Mouse (Mus musculus): Measurements from ENCODE around the gene Gm7168. TPM values are rescaled to one million over a fixed set of nuclear protein-coding genes. Genes with fewer than 3 reads are reported as not detected.
"Not testable (repeated sequence)": the region's sequence is repeated elsewhere in the genome, so short reads cannot be mapped to it uniquely, and the experiment has no call there.

The Gm7168 gene
- total RNA-seq, 2 experiments from 2014 or later = 0.18 TPM; not detected in 1

GRCm38 (mm10) chr17:13993425-13993824, 45.3 kb downstream of the Gm7168 start:
- not testable (repeated sequence) for DNase-seq

Other genes with a start within 250 kb of the Gm7168 start
- gene Afdn, start 187.8 kb upstream of the Gm7168 start, total RNA-seq (2021) = 10 to 100 TPM; 49.0 to 52.5 TPM
- 1 to 10 TPM; 4.7 to 6.0 TPM for gene Tcte2, start 186.5 kb upstream of the Gm7168 start, total RNA-seq (2021)
- gene Gm7356, start 55.3 kb downstream of the Gm7168 start, total RNA-seq (2021) = not detected
- gene Gm7358, start 111.2 kb downstream of the Gm7168 start, total RNA-seq (2021) = not detected